Mouse (Mus musculus) olfactory bulb, adult 2 months (tissue): Measurements from ENCODE around the gene Fancf. TPM values are rescaled to one million over a fixed set of nuclear protein-coding genes. Genes with fewer than 3 reads are reported as not detected.

Experiments
- H3K27ac ChIP-seq: fragments of 200-500 bp; 2 replicates; pipeline ENCODE4 v1.5.1; 2012; ENCODE audit warnings: low read depth, low read length; ENCODE audit not compliant: insufficient read depth
- H3K4me1 ChIP-seq: fragments of 200-500 bp; 2 replicates; pipeline ENCODE4 v1.6.1; 2012; ENCODE audit warnings: low read length; ENCODE audit not compliant: control insufficient read depth, insufficient read depth
- H3K4me3 ChIP-seq: fragments of 200-500 bp; 2 replicates; pipeline ENCODE4 v1.5.1; 2012; ENCODE audit warnings: mild to moderate bottlenecking, low read depth, low read length, moderate library complexity; ENCODE audit not compliant: insufficient read depth
- CTCF ChIP-seq: fragments of 200-500 bp; IDR thresholded peaks from 2 replicates; pipeline ENCODE4 v1.5.1; 2012; ENCODE audit warnings: low read depth, mild to moderate bottlenecking, low read length, moderate library complexity; ENCODE audit not compliant: insufficient read depth
- POLR2A ChIP-seq: fragments of 200-500 bp; IDR thresholded peaks from 2 replicates; pipeline ENCODE4 v1.6.1; 2012; ENCODE audit warnings: mild to moderate bottlenecking, low read depth, low read length, moderate library complexity; ENCODE audit not compliant: insufficient read depth
- WGBS: fragments of 180-500 bp; shearing (Covaris S2); methylation state at CpG from one replicate; pipeline ENCODE4 v1.1.7; 2018; 5-methylcytosine and 5-hydroxymethylcytosine counted together
- polyA plus RNA-seq: library from polyadenylated mRNA; stranded (reverse); fragments of >200 nt; gene quantifications from 2 replicates; pipeline ENCODE4 v1.2.4, GENCODE M21; 2012; ENCODE audit warnings: low replicate concordance; ENCODE audit not compliant: missing spikeins, insufficient read depth, insufficient read length

Fancf gene
- polyA plus RNA-seq, 1 experiment: not detected

GRCm38 (mm10) chr7:51879136-51879723, 17.2 kb upstream of the Fancf start:
- H3K27ac ChIP-seq: peak overlapping the region; percentile 64
- H3K4me3 ChIP-seq: peak overlapping the region; percentile 67
- peaks cover 10% of the 10 kb centered on the region for H3K4me1 ChIP-seq
- no peak for TF ChIP-seq CTCF
- TF ChIP-seq POLR2A: no peak
- under 1% methylated on average over 17 of the region's 17 CpGs for WGBS

- TF ChIP-seq POLR2A (no peak), CTCF (no peak)
- H3K4me1 ChIP-seq: peaks cover 10% of the 10 kb centered on the region
- WGBS: 2% methylated on average over 8 of the region's 8 CpGs
- H3K4me3 ChIP-seq: peak overlapping the region; percentile 67
- H3K27ac ChIP-seq: peak overlapping the region; percentile 64; the same call in 1 of the 2 replicates
These were observed 16.7 kb upstream of the Fancf start for GRCm38 (mm10) chr7:51878730-51879129.

GRCm38 (mm10) chr7:51876316-51876715, 14.2 kb upstream of the Fancf start:
- Histone ChIP-seq H3K4me1 (peaks cover 10% of the 10 kb centered on the region), H3K27ac (no peak overlapping the region), H3K4me3 (no peak overlapping the region)
- TF ChIP-seq CTCF (no peak), POLR2A (no peak)

- Histone ChIP-seq H3K27ac (no peak overlapping the region), H3K4me3 (no peak overlapping the region), H3K4me1 (no peaks in the 10 kb centered on the region)
- TF ChIP-seq POLR2A (no peak), CTCF (no peak)
These were observed 10.5 kb upstream of the Fancf start for GRCm38 (mm10) chr7:51872597-51872996.

- WGBS: 94% methylated on average over 1 of the region's 1 CpGs
- Histone ChIP-seq H3K27ac (no peak overlapping the region), H3K4me3 (no peak overlapping the region), H3K4me1 (no peaks in the 10 kb centered on the region)
- TF ChIP-seq POLR2A (no peak), CTCF (no peak)
These were observed 10.0 kb upstream of the Fancf start for GRCm38 (mm10) chr7:51872041-51872440.

GRCm38 (mm10) chr7:51867983-51868382, 5.9 kb upstream of the Fancf start:
- no peak overlapping the region for H3K27ac ChIP-seq
- 79% methylated on average over 1 of the region's 1 CpGs for WGBS
- TF ChIP-seq CTCF: no peak
- TF ChIP-seq POLR2A: no peak
- no peak overlapping the region for H3K4me3 ChIP-seq
- no peaks in the 10 kb centered on the region for H3K4me1 ChIP-seq

- 78% methylated on average over 1 of the region's 1 CpGs for WGBS
These were observed 3.3 kb upstream of the Fancf start for GRCm38 (mm10) chr7:51865336-51865735.

GRCm38 (mm10) chr7:51862842-51863241, 775 bp upstream of the Fancf start:
- WGBS: 81% methylated on average over 3 of the region's 3 CpGs
- H3K4me3 ChIP-seq: no peak overlapping the region
- TF ChIP-seq POLR2A (no peak), CTCF (no peak)

More at GRCm38 (mm10) chr7:51865336-51865735, 3.3 kb upstream of the Fancf start:
- Histone ChIP-seq H3K27ac (no peak overlapping the region), H3K4me1 (peaks cover 5% of the 10 kb centered on the region), H3K4me3 (no peak overlapping the region)
- TF ChIP-seq POLR2A: no peak
- no peak for TF ChIP-seq CTCF

GRCm38 (mm10) chr7:51861250-51862096, 594 bp downstream of the Fancf start, which contains the start of gene Gas2:
TSS of gene Gas2 (plus strand) at chr7:51862015.
- WGBS: 4% methylated on average over 105 of the region's 105 CpGs
- Histone ChIP-seq H3K4me1 (peaks cover 5% of the 10 kb centered on the region), H3K27ac (peak within 1 kb of the TSS; percentile 83), H3K4me3 (peak within 1 kb of the TSS; percentile 84)
- TF ChIP-seq CTCF (no peak), POLR2A (peak; percentile 51)

More at GRCm38 (mm10) chr7:51862842-51863241, 775 bp upstream of the Fancf start:
- Histone ChIP-seq H3K27ac (no peak overlapping the region), H3K4me1 (peaks cover 5% of the 10 kb centered on the region)
